Mouse (Mus musculus) kidney, adult 2 months (tissue): ENCODE data around the gene Defb48. TPM values are rescaled to one million over a fixed set of nuclear protein-coding genes. Genes with fewer than 3 reads are reported as not detected.
A peak's percentile ranks its signal among the peaks of the same experiment; 100 is the strongest.

ENCODE experiments used
- DNase-seq: peaks from one replicate; pipeline ENCODE4 v3.0.0; 2021
- H3K27ac ChIP-seq: fragments of 200-500 bp; 2 replicates; pipeline ENCODE4 v1.5.1; 2012; ENCODE audit warnings: low read depth, low read length, control low read depth, inconsistent platforms; ENCODE audit not compliant: insufficient read depth
- H3K27me3 ChIP-seq: fragments of 200-500 bp; replicated peaks from 2 replicates; pipeline ENCODE4 v1.6.1; 2012; ENCODE audit warnings: mild to moderate bottlenecking, moderate library complexity, low read length, inconsistent platforms; ENCODE audit not compliant: control insufficient read depth, insufficient read depth
- H3K36me3 ChIP-seq: fragments of 200-500 bp; 2 replicates; pipeline ENCODE4 v1.6.1; 2012; ENCODE audit warnings: mild to moderate bottlenecking, moderate library complexity, low read length, inconsistent platforms; ENCODE audit not compliant: control insufficient read depth, insufficient read depth
- H3K4me1 ChIP-seq: fragments of 200-500 bp; 2 replicates; pipeline ENCODE4 v1.6.1; 2011; ENCODE audit warnings: low read length; ENCODE audit not compliant: control insufficient read depth, insufficient read depth
- H3K4me3 ChIP-seq: fragments of 200-500 bp; 2 replicates; pipeline ENCODE4 v1.5.1; 2011; ENCODE audit warnings: mild to moderate bottlenecking, low read depth, low read length, control low read depth; ENCODE audit not compliant: insufficient read depth
- CTCF ChIP-seq: fragments of 200-500 bp; conservative IDR thresholded peaks from 2 replicates; pipeline ENCODE4 v1.5.1; 2011; ENCODE audit warnings: low read depth, mild to moderate bottlenecking, control low read depth, low read length, moderate library complexity, mixed read lengths; ENCODE audit not compliant: insufficient read depth, insufficient read length
- POLR2A ChIP-seq: fragments of 200-500 bp; IDR thresholded peaks from one replicate; pipeline ENCODE4 v1.6.1; 2011; ENCODE audit warnings: low read depth, low read length, control low read depth
- WGBS: fragments of 180-500 bp; shearing (Covaris S2); methylation state at CpG from one replicate; pipeline ENCODE4 v1.1.7; 2018; 5-methylcytosine and 5-hydroxymethylcytosine counted together
- polyA plus RNA-seq: library from polyadenylated mRNA; depleted of rRNA; stranded (reverse); fragments of >200 nt; gene quantifications from 2 replicates; pipeline ENCODE4 v1.2.3, GENCODE M21; 2012

The Defb48 gene
- polyA plus RNA-seq, 1 experiment = not detected

GRCm38 (mm10) chr14:62956091-62956490, 28.2 kb downstream of the Defb48 start:
- TF ChIP-seq CTCF = no peak
- TF ChIP-seq POLR2A = no peak
- no peaks in the 10 kb centered on the region for H3K27me3 ChIP-seq
- H3K4me3 ChIP-seq = no peak overlapping the region
- WGBS = 92% methylated on average over 9 of the region's 9 CpGs
- H3K27ac ChIP-seq = no peak overlapping the region
- H3K4me1 ChIP-seq = no peaks in the 10 kb centered on the region
- DNase-seq = no peak
- no peaks in the 10 kb centered on the region for H3K36me3 ChIP-seq

GRCm38 (mm10) chr14:62946794-62947193, 37.5 kb downstream of the Defb48 start:
- no peaks in the 10 kb centered on the region for H3K27me3 ChIP-seq
- no peak for DNase-seq
- no peak overlapping the region for H3K4me3 ChIP-seq
- TF ChIP-seq CTCF = no peak
- TF ChIP-seq POLR2A = no peak
- 97% methylated on average over 3 of the region's 3 CpGs for WGBS
- H3K36me3 ChIP-seq = no peaks in the 10 kb centered on the region; the same call in 1 of the 2 replicates
- no peaks in the 10 kb centered on the region for H3K4me1 ChIP-seq
- H3K27ac ChIP-seq = no peak overlapping the region

- DNase-seq = peak; percentile 87
- H3K4me3 ChIP-seq = no peak overlapping the region
These were observed 43.8 kb downstream of the Defb48 start for GRCm38 (mm10) chr14:62940383-62941074.

GRCm38 (mm10) chr14:62939435-62939834, 44.9 kb downstream of the Defb48 start:
- WGBS = 99% methylated on average over 3 of the region's 3 CpGs
- Histone ChIP-seq H3K4me3 (no peak overlapping the region), H3K36me3 (no peaks in the 10 kb centered on the region), H3K4me1 (no peaks in the 10 kb centered on the region), H3K27ac (no peak overlapping the region), H3K27me3 (no peaks in the 10 kb centered on the region)
- no peak for DNase-seq
- TF ChIP-seq CTCF (peak; percentile 44), POLR2A (no peak)

More at GRCm38 (mm10) chr14:62940383-62941074, 43.8 kb downstream of the Defb48 start:
- 46% methylated on average over 14 of the region's 14 CpGs for WGBS
- H3K27ac ChIP-seq = 0 out of 2 replicates have a peak overlapping the region, but pooled peaks have one; percentile 12
- H3K36me3 ChIP-seq = no peaks in the 10 kb centered on the region; the same call in 1 of the 2 replicates
- no peaks in the 10 kb centered on the region for H3K4me1 ChIP-seq
- TF ChIP-seq POLR2A (no peak), CTCF (no peak)
- H3K27me3 ChIP-seq = no peaks in the 10 kb centered on the region

GRCm38 (mm10) chr14:62937675-62938074, 46.6 kb downstream of the Defb48 start:
- TF ChIP-seq POLR2A (no peak), CTCF (0 out of 2 replicates have a peak, but pooled peaks have one; percentile 20)
- Histone ChIP-seq H3K4me1 (no peaks in the 10 kb centered on the region), H3K27me3 (no peaks in the 10 kb centered on the region), H3K36me3 (no peaks in the 10 kb centered on the region), H3K4me3 (no peak overlapping the region), H3K27ac (no peak overlapping the region)
- DNase-seq = peak; percentile 12
- 69% methylated on average over 5 of the region's 5 CpGs for WGBS

- no peak overlapping the region for H3K27ac ChIP-seq
- H3K4me1 ChIP-seq = no peaks in the 10 kb centered on the region
- WGBS = 82% methylated on average over 6 of the region's 6 CpGs
These were observed 47.5 kb downstream of the Defb48 start for GRCm38 (mm10) chr14:62936631-62937380.

GRCm38 (mm10) chr14:62935361-62935760, 48.9 kb downstream of the Defb48 start:
- TF ChIP-seq POLR2A = no peak
- no peak for TF ChIP-seq CTCF
- Histone ChIP-seq H3K27me3 (no peaks in the 10 kb centered on the region), H3K4me1 (no peaks in the 10 kb centered on the region), H3K27ac (no peak overlapping the region), H3K36me3 (no peaks in the 10 kb centered on the region; the same call in 1 of the 2 replicates), H3K4me3 (no peak overlapping the region)
- 83% methylated on average over 9 of the region's 9 CpGs for WGBS
- no peak for DNase-seq

More at GRCm38 (mm10) chr14:62936631-62937380, 47.5 kb downstream of the Defb48 start:
- Histone ChIP-seq H3K36me3 (no peaks in the 10 kb centered on the region), H3K4me3 (no peak overlapping the region), H3K27me3 (no peaks in the 10 kb centered on the region)
- DNase-seq = no peak
- TF ChIP-seq POLR2A = no peak
- TF ChIP-seq CTCF = no peak
